Mouse (Mus musculus): ENCODE results near the gene Sytl3.

DNA sequence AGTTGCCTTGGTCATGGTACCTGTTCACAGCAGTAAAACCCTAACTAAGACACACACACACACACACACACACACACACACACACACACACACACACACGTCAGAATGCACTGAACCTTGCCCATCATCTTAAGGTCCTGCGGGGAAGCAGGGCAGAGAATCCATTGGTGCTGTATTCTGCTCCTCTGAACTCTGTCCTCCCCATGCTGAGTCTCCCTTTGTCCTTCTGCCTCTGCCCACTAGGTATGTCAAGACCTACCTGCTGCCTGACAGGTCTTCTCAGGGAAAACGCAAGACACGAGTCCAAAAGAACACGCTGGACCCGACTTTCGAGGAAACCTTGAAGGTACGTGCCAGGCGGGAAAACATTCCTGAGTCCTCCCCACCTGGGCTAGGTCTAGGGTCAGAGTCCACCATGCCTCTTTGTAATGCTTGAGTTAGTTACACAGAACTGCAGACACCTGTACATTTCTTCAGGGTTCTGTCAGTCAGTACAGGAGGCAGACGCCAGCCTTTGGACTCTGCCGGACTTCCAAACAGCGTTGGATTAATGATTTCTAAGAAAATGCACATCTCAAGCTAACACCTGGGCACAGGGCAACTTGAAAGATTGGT, 69.2 kb downstream of the Sytl3 start:
- TF ChIP-seq CTCF (IDR thresholded peaks at IDR 0.05; ENCODE audit: low read depth) = no peak
- TF ChIP-seq EP300 (IDR thresholded peaks at IDR 0.05; ENCODE audit: low read depth) = no peak
